Mouse (Mus musculus): Measurements from ENCODE around the gene Nop9. TPM values are rescaled to one million over a fixed set of nuclear protein-coding genes. Genes with fewer than 3 reads are reported as not detected.

Nop9 gene
- total and polyA plus RNA-seq, 3 experiments, result 38.5 to 92.1 (median 89.1) TPM

- no peaks in the 10 kb centered on the region for H3K79me2 ChIP-seq (replicated peaks; ENCODE audit: control insufficient read depth, extremely low read depth, insufficient read depth, poor library complexity, severe bottlenecking)
- H3K4me3 ChIP-seq (replicated peaks in 1 of 3; ENCODE audit: low read depth in 2 of 3, low read length in 2 of 3, poor library complexity in 1 of 3), result no peak overlapping the region
- in situ Hi-C loops (cut with MboI; ENCODE audit: low pct_ligation_motif_present, low pct_unique_long_range_greater_than_20kb, low sequenced_read_pairs), result no loop called here
- H3K9ac ChIP-seq (ENCODE audit: insufficient read depth, low read depth), result no peak overlapping the region
- H3K27ac ChIP-seq (ENCODE audit: insufficient read depth, low read depth), result no peak overlapping the region
- H3K4me1 ChIP-seq (ENCODE audit: control insufficient read depth in 1 of 2, insufficient read depth in 2 of 2), result peaks cover 0 to 23% of the 10 kb centered on the region in 2 experiments; a peak in 2 of 4 replicates
- no peaks in the 10 kb centered on the region for H3K9me3 ChIP-seq (replicated peaks; ENCODE audit: low read length)
- TF ChIP-seq ZNF384 (IDR thresholded peaks at IDR 0.05; ENCODE audit: low read depth, low read length) (no peak), ZC3H11A (IDR thresholded peaks at IDR 0.05; ENCODE audit: low read depth, low read length) (no peak), MYC (IDR thresholded peaks at IDR 0.05; ENCODE audit: low read depth, low read length) (no peak), MAFK (IDR thresholded peaks at IDR 0.05; ENCODE audit: insufficient replicate concordance, low read length) (no peak), HCFC1 (IDR thresholded peaks at IDR 0.05; ENCODE audit: low read depth, low read length) (no peak), E2F4 (IDR thresholded peaks at IDR 0.05; ENCODE audit: insufficient replicate concordance, low read depth, low read length) (no peak), USF2 (conservative IDR thresholded peaks at IDR 0.05; ENCODE audit: low read depth, low read length) (no peak)
- H3K4me2 ChIP-seq (ENCODE audit: insufficient read depth, low read depth, poor library complexity, severe bottlenecking), result no peak overlapping the region
- peaks cover 5% of the 10 kb centered on the region in 2 experiments for H3K36me3 ChIP-seq (replicated peaks in 1 of 2; ENCODE audit: control insufficient read depth in 1 of 2, insufficient read depth in 1 of 2, low read length in 1 of 2)
- DNase-seq (ENCODE audit: extremely low read depth), result no peak
- dilution Hi-C loops (cut with MboI; ENCODE audit: extremely low pct_ligation_motif_present, extremely low pct_unique_long_range_greater_than_20kb, low sequenced_read_pairs), result no loop called here
- peaks cover 10% of the 10 kb centered on the region for H3K27me3 ChIP-seq (replicated peaks)
Measured at GRCm38 (mm10) chr14:55733889-55734288, 11.6 kb upstream of the Nop9 start.

DNA sequence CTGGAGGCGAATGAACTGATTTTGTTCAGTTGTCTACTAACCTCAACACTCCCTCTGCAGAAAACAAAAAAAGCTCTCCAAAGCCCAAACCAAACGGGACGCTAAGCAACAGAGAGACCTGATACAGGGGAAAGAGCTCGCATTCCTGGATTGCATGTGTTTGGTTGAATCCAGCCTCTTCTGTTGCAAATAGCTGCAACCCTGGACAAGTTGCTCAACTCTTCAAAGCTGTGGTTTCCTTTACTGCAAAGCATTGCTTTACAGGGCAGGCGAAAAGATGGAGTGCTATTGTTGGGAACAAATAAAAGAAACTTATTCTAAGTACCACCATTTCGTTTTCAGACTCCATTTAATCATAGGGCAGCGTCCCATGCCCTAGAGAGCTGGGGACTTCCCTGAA, 10.6 kb upstream of the Nop9 start:
- Histone ChIP-seq H3K9ac (ENCODE audit: insufficient read depth, low read depth) (no peak overlapping the region), H3K9me3 (replicated peaks; ENCODE audit: low read length) (no peaks in the 10 kb centered on the region), H3K4me1 (ENCODE audit: control insufficient read depth in 1 of 2, insufficient read depth in 2 of 2) (peaks cover 0 to 18% of the 10 kb centered on the region in 2 experiments; a peak in 2 of 4 replicates), H3K4me2 (ENCODE audit: insufficient read depth, low read depth, poor library complexity, severe bottlenecking) (no peak overlapping the region), H3K36me3 (replicated peaks in 1 of 2; ENCODE audit: control insufficient read depth in 1 of 2, insufficient read depth in 1 of 2, low read length in 1 of 2) (peaks cover 13 to 14% of the 10 kb centered on the region in 2 experiments), H3K27me3 (replicated peaks) (peaks cover 8% of the 10 kb centered on the region), H3K27ac (ENCODE audit: insufficient read depth, low read depth) (no peak overlapping the region), H3K4me3 (replicated peaks in 1 of 3; ENCODE audit: low read depth in 2 of 3, low read length in 2 of 3, poor library complexity in 1 of 3) (no peak overlapping the region), H3K79me2 (replicated peaks; ENCODE audit: control insufficient read depth, extremely low read depth, insufficient read depth, poor library complexity, severe bottlenecking) (no peaks in the 10 kb centered on the region)
- dilution Hi-C loops (cut with MboI; ENCODE audit: extremely low pct_ligation_motif_present, extremely low pct_unique_long_range_greater_than_20kb, low sequenced_read_pairs), result no loop called here
- in situ Hi-C loops (cut with MboI; ENCODE audit: low pct_ligation_motif_present, low pct_unique_long_range_greater_than_20kb, low sequenced_read_pairs), result no loop called here
- DNase-seq (ENCODE audit: extremely low read depth), result no peak
- TF ChIP-seq TBP (conservative IDR thresholded peaks at IDR 0.05; ENCODE audit: low read depth, low read length), result no peak
- TF ChIP-seq POLR2AphosphoS2 (IDR thresholded peaks at IDR 0.05; ENCODE audit: low read depth, low read length), result no peak
- no peak for TF ChIP-seq CTCF (conservative IDR thresholded peaks at IDR 0.05 in 1 of 2, IDR thresholded peaks at IDR 0.05 in 1 of 2; ENCODE audit: low read depth in 2 of 2, low read length in 2 of 2)
- no peak for TF ChIP-seq MYC (IDR thresholded peaks at IDR 0.05; ENCODE audit: low read depth, low read length)
- TF ChIP-seq ZKSCAN1 (IDR thresholded peaks at IDR 0.05; ENCODE audit: borderline replicate concordance, low read depth, low read length), result no peak
- TF ChIP-seq ZC3H11A (IDR thresholded peaks at IDR 0.05; ENCODE audit: low read depth, low read length), result no peak
- no peak for TF ChIP-seq NRF1 (IDR thresholded peaks at IDR 0.05; ENCODE audit: low read depth, low read length)
- TF ChIP-seq MXI1 (IDR thresholded peaks at IDR 0.05; ENCODE audit: low read depth, low read length), result no peak
- no peak for TF ChIP-seq ZNF384 (IDR thresholded peaks at IDR 0.05; ENCODE audit: low read depth, low read length)
- no peak for TF ChIP-seq MAFK (IDR thresholded peaks at IDR 0.05; ENCODE audit: insufficient replicate concordance, low read length)
- TF ChIP-seq BHLHE40 (IDR thresholded peaks at IDR 0.05; ENCODE audit: low read depth, low read length), result no peak
